Mouse (Mus musculus) myocyte (in vitro differentiated cells): ENCODE measurements around the gene Pax9.

Experiments used
- CEBPB ChIP-seq: IDR thresholded peaks from 2 replicates; pipeline ENCODE4 v1.6.1; 2011; ENCODE audit warnings: mild to moderate bottlenecking, moderate library complexity; ENCODE audit not compliant: poor library complexity, insufficient read depth, severe bottlenecking
- MAX ChIP-seq: IDR thresholded peaks from one replicate; pipeline ENCODE4 v1.6.1; 2011; ENCODE audit warnings: low read depth, mild to moderate bottlenecking, control low read depth
- MYOD1 ChIP-seq, 3 experiments: IDR thresholded peaks; one replicate each; pipeline ENCODE4 v1.6.1; 2011; ENCODE audit warnings: control low read depth in 2 of 3, low read depth in 2 of 3, mild to moderate bottlenecking in 2 of 3, moderate library complexity in 1 of 3; ENCODE audit not compliant: insufficient read length in 2 of 3, control insufficient read depth in 1 of 3
- POLR2A ChIP-seq: IDR thresholded peaks from one replicate; pipeline ENCODE4 v1.6.1; 2011; ENCODE audit warnings: low read depth, mild to moderate bottlenecking, control low read depth, moderate library complexity; ENCODE audit not compliant: insufficient read length
- POLR2AphosphoS2 ChIP-seq: IDR thresholded peaks from one replicate; pipeline ENCODE4 v1.6.1; 2011; ENCODE audit warnings: low read depth, control low read depth; ENCODE audit not compliant: insufficient read length
- SRF ChIP-seq: IDR thresholded peaks from one replicate; pipeline ENCODE4 v1.6.1; 2011; ENCODE audit warnings: low read depth; ENCODE audit not compliant: control insufficient read depth, insufficient read length
- USF1 ChIP-seq: IDR thresholded peaks from one replicate; pipeline ENCODE4 v1.6.1; 2011; ENCODE audit warnings: low read depth, mild to moderate bottlenecking, control low read depth, moderate library complexity

- TF ChIP-seq MYOD1 (IDR thresholded peaks at IDR 0.05; ENCODE audit: control insufficient read depth in 1 of 3, insufficient read length in 2 of 3, low read depth in 2 of 3) (no peak), POLR2A (no peak), MAX (no peak), USF1 (no peak), SRF (no peak), CEBPB (no peak), POLR2AphosphoS2 (no peak)
These were observed 3.4 kb downstream of the Pax9 start for GRCm38 (mm10) chr12:56694936-56695335.
